Mouse (Mus musculus) midbrain, embryonic 10.5 days (tissue): Measurements from ENCODE around the gene Unk. TPM values are rescaled to one million over a fixed set of nuclear protein-coding genes. Genes with fewer than 3 reads are reported as not detected.

Experiments
- DNase-seq: peaks from one replicate; pipeline ENCODE4 v3.0.0-alpha.2; 2017; ENCODE audit warnings: low spot score
- H3K27ac ChIP-seq: fragments of 300-500 bp; sonication (generic); replicated peaks from 2 replicates; pipeline ENCODE4 v1.5.1; 2016; ENCODE audit warnings: mild to moderate bottlenecking
- H3K27me3 ChIP-seq: fragments of 300-500 bp; sonication (generic); 2 replicates; pipeline ENCODE4 v1.6.1; 2016; ENCODE audit warnings: low read depth, mild to moderate bottlenecking; ENCODE audit not compliant: poor library complexity, severe bottlenecking
- H3K36me3 ChIP-seq: fragments of 300-500 bp; sonication (generic); 2 replicates; pipeline ENCODE4 v1.6.1; 2016; ENCODE audit warnings: mild to moderate bottlenecking, moderate library complexity
- H3K4me1 ChIP-seq: fragments of 300-500 bp; sonication (generic); 2 replicates; pipeline ENCODE4 v1.6.1; 2016
- H3K4me3 ChIP-seq: fragments of 300-500 bp; sonication (generic); 2 replicates; pipeline ENCODE4 v1.5.1; 2016; ENCODE audit warnings: mild to moderate bottlenecking, moderate library complexity
- H3K9me3 ChIP-seq: fragments of 300-500 bp; sonication (generic); replicated peaks from 2 replicates; pipeline ENCODE4 v1.6.1; 2016; ENCODE audit warnings: mild to moderate bottlenecking
- WGBS: fragments of 180-500 bp; shearing (Covaris S2); methylation state at CpG from one replicate; pipeline ENCODE4 v1.1.7; 2016; 5-methylcytosine and 5-hydroxymethylcytosine counted together
- polyA plus RNA-seq: library from polyadenylated mRNA; unstranded; fragments of >200 nt; fragmentation: Nextera tagmentation; extraction: Ambion mirVana; gene quantifications from 2 replicates; pipeline ENCODE4 v1.2.1, GENCODE M21; 2016

Gene Unk
- polyA plus RNA-seq, 1 experiment from 2014 or later: 46.4 TPM

DNA sequence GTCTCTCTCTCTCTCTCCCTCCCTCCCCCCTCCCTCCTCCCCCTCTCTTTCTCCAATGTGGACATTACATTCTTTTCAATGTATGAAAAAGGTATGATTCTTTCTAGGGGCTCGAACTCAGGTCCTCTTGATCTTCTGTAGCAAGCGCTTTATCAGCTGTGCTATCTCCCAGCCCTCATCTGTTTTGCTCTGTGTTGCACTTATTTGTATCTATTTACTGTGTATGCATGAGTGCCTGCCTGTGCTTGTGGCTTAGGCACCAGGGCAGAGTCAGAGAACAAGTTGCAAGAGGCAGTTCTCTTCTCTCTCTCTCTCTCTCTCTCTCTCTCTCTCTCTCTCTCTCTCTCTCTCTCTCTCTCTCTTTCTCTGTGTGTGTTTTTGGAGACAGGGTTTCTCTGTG, 74.9 kb downstream of the Unk start:
- H3K4me3 ChIP-seq: no peak overlapping the region
- no peak for DNase-seq
- no peaks in the 10 kb centered on the region for H3K36me3 ChIP-seq
- 98% methylated on average over 2 of the region's 2 CpGs for whole genome bisulfite sequencing
- peaks cover 77% of the 10 kb centered on the region for H3K4me1 ChIP-seq
- peaks cover 69% of the 10 kb centered on the region for H3K27me3 ChIP-seq
- H3K9me3 ChIP-seq: no peaks in the 10 kb centered on the region
- peak overlapping the region; percentile 69; the same call in 1 of the 2 replicates for H3K27ac ChIP-seq

DNA sequence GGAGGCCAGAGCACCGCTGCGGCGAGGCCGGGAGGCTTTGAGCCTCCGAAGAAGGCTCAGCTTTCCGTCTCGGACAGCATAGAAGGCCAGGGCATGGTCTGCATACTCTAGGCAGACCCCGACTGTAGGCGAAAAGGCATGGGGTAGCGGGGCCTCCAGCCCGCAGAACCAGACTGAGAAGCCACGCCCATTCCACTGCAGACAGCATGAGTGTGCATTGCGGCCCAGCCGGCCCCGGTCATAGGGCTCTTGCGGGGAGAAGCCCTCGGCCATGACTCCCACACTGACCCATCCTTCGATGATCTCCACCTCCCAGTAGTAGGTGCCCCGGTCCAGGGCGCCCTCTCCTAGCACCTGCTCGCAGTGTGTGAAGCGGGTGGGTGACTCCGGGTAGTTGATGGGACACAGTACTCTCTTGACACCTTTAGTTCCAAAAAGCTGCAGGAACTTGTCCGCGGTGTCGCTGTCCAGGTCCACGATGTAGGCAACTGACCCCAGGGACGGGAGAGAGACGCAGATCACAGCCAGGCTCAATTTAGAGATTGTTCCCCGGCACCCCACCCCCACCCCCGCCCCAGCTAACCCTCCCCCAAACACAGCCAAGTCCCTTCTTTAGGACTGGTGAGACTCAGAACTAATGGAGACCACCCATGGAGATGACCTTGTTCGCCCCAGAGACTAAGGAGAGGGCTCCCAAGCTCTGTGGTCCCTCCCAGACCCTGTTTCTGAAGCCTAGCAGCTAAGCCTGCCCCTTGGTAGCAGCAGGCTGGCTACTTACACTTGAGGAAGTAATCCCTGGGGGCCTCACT, 76.2 kb downstream of the Unk start:
- H3K9me3 ChIP-seq: no peaks in the 10 kb centered on the region
- peak overlapping the region; percentile 69 for H3K27ac ChIP-seq
- peaks cover 77% of the 10 kb centered on the region for H3K4me1 ChIP-seq
- peak overlapping the region; percentile 40 for H3K4me3 ChIP-seq
- H3K36me3 ChIP-seq: no peaks in the 10 kb centered on the region
- peak; percentile 51 for DNase-seq
- peaks cover 82% of the 10 kb centered on the region for H3K27me3 ChIP-seq
- 26% methylated on average over 32 of the region's 32 CpGs for WGBS

DNA sequence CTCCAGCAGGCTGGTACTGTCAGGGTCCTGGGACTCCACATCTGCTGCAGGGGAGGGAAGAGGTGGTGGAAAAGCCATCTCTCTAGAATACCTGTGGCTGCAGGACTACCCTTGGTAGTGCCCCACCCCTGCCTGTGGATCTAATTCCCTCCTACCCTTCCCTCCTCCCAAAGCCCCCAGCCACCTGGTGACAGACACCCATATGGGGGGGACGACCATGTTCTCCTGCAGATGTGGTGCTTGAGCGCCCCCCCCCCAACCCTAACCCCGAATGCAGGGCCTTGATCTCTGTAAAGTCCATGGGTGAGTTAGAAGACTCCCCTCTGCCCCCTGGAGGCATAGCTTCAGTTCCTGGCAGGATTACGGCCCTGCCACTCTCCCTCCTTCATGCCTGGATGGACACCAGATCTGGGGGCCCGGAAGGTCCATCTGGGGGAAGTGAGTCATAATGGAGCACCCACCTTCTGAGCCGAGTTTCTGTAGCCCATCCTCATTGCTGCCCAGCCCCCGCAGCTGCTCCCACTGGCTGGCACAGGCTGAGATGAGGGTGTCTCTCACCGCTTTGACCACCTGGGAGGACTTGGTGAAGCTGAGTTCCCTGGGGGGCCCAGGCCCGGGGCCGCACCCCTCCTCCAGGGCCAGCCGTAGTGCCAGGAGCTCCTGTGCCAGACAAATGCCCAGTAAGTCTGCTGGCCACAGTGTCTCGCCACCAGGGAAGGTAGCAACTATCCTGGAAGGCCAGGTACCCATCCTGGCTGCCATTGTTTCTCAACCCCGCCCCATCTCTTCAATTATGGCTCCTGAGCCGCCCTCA, 77.0 kb downstream of the Unk start:
- H3K27ac ChIP-seq: peak overlapping the region; percentile 9; the same call in 1 of the 2 replicates
- no peak for DNase-seq
- H3K4me1 ChIP-seq: peaks cover 69% of the 10 kb centered on the region
- 16% methylated on average over 13 of the region's 14 CpGs for WGBS
- H3K9me3 ChIP-seq: no peaks in the 10 kb centered on the region
- H3K27me3 ChIP-seq: peaks cover 90% of the 10 kb centered on the region
- H3K4me3 ChIP-seq: peak overlapping the region; percentile 40
- H3K36me3 ChIP-seq: no peaks in the 10 kb centered on the region

DNA sequence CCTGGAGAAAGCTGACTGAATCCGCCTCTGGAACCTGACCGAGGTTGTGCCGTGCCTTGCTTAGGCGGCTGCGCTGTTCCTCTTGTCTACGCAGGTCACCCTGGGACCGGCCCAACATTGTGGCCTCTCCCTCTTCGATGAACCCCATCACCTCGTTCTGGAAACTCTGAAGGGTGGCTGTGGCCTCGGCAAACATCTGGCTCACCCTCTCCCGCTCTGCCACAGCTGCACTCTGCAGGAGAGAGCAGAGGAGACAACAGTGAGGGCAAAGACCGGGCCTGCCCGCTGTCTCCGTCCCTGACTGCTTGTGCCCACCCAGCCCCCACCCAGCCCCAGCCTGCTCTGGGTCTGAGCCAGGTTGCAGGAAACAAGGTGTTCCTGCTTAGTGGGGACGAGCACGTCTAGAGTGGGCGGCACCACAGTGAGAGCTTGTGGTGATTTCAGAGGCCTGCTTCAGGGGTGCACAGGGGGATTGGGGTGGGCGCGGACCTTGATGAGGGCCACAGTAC, 77.7 kb downstream of the Unk start:
- H3K9me3 ChIP-seq: no peaks in the 10 kb centered on the region

DNA sequence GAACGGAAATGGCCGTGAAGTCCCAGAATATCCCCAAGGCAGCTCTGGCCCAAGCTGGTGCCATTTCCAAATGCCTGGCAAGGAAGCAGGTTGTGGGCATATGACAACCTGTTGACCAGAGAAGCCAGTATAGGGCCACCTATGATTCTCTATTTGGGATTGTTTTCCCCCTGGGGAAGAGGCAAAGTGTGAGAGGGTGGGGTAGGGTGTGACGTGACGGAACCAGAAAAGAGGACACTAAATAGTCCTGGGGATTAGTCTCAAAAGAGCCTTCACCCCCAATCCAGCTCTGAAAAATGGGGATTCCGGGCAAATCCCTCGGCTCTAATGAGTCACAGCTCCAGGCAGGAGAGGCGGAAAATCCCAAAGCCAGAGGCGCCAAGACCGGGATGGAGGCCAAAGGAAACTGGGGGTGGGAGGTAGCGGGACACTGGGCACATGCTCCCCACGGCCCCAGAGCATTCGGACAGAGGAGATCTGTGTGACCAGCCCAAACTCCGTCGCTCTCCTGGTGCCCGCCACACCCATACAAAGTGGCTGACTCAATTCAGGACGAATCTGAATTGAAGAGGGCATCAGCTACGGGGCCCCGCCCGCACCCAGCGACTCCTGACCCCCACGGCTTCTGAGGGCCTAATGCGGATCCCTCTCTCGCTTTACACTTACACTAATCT, 78.5 kb downstream of the Unk start:
- no peak for DNase-seq
- H3K4me3 ChIP-seq: peak overlapping the region; percentile 46

More for the DNA sequence above, 77.7 kb downstream of the Unk start:
- Histone ChIP-seq H3K4me1 (peaks cover 65% of the 10 kb centered on the region), H3K4me3 (peak overlapping the region; percentile 40), H3K27ac (peak overlapping the region; percentile 9; the same call in 1 of the 2 replicates), H3K27me3 (peaks cover 95% of the 10 kb centered on the region), H3K36me3 (no peaks in the 10 kb centered on the region)
- WGBS: 8% methylated on average over 19 of the region's 19 CpGs
- no peak for DNase-seq

DNA sequence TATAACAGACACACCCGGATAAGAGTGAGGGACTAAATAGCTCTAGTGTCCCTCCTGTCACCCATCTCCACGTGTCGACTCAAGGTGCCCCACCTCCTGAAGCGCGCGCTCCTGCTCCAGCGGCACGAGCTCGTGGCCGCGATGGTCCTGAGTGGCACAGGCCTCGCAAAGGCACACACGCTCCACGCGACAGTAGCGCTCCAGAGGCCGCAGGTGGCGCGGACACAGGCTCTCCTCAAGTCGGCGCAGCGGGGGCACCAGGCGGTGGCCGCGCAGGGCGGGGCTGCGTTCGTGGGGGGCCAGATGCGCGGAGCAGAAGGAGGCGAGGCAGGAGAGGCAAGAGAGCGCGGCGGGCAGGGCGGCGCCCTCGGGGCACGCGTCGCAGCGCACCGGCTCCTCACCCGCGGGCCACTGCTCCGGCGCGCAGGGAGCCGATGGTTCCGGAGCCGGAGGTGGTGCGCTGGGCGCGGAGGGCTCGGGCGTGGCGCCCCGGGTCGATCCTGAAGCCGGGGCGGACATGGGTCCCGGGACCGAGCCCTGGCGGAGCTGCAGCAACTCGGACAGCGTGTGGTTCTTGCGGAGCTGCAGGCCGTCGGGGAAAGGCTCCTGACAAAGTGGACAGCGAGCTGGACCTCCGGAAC, 79.4 kb downstream of the Unk start:
- Histone ChIP-seq H3K4me1 (peaks cover 49% of the 10 kb centered on the region), H3K27me3 (peaks cover 81% of the 10 kb centered on the region), H3K9me3 (no peaks in the 10 kb centered on the region), H3K4me3 (peak overlapping the region; percentile 46), H3K27ac (peak overlapping the region; percentile 52), H3K36me3 (no peaks in the 10 kb centered on the region)
- WGBS: 3% methylated on average over 70 of the region's 70 CpGs
- DNase-seq: no peak

More for the DNA sequence above, 78.5 kb downstream of the Unk start:
- peaks cover 58% of the 10 kb centered on the region for H3K4me1 ChIP-seq
- 4% methylated on average over 23 of the region's 23 CpGs for WGBS
- H3K36me3 ChIP-seq: no peaks in the 10 kb centered on the region
- no peak overlapping the region for H3K27ac ChIP-seq
- H3K27me3 ChIP-seq: peaks cover 91% of the 10 kb centered on the region
- no peaks in the 10 kb centered on the region for H3K9me3 ChIP-seq

DNA sequence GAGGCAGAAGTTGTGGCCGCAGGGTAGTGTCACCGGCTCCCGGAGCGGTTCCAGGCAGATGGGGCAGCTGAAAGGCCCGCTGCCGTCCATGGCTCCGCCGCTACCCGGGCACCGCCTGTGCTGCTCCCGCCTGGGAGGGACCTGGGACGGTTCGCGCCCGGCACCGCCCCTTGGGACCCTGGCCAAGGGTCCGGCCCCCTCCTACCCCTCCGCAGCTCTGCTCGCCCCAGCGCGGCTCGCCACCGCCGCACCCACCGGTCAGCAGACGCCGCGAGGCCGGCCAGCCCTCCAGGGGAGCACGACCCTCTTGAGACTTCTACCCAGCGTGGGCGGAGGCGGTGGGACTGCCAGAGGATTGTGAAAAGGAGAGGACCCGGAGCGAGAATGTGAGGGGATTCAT, 80.0 kb downstream of the Unk start:
- 1% methylated on average over 35 of the region's 35 CpGs for WGBS
- peak overlapping the region; percentile 52; the same call in 1 of the 2 replicates for H3K27ac ChIP-seq
- H3K36me3 ChIP-seq: no peaks in the 10 kb centered on the region
- no peaks in the 10 kb centered on the region for H3K9me3 ChIP-seq
- peaks cover 75% of the 10 kb centered on the region for H3K27me3 ChIP-seq
- no peak for DNase-seq
- H3K4me1 ChIP-seq: peaks cover 47% of the 10 kb centered on the region
- H3K4me3 ChIP-seq: peak overlapping the region; percentile 46

DNA sequence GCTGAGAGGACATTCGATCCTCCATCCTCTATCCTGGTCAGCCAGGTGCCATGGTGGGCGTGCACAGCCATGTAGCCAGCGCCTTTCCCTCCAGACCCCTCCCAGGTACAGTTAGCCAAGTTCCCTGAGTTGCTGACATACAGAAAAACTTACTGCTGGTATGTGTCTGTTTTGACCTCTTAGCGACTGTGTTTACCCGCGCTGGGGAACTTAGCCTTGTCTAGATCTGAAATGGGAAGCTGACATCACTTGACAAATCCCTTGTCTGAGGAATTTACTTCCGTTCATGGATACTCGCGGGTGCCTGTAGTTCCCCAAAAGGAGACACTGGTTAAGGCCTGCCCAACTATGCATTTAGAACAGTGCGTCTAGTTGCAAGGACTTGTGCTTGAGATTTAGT, 80.4 kb downstream of the Unk start:
- WGBS: 31% methylated on average over 10 of the region's 10 CpGs
- H3K4me3 ChIP-seq: peak overlapping the region; percentile 46
- DNase-seq: no peak

More for the DNA sequence above, 80.4 kb downstream of the Unk start:
- Histone ChIP-seq H3K9me3 (no peaks in the 10 kb centered on the region), H3K4me1 (peaks cover 47% of the 10 kb centered on the region), H3K27me3 (peaks cover 71% of the 10 kb centered on the region), H3K27ac (no peak overlapping the region), H3K36me3 (no peaks in the 10 kb centered on the region)

Other genes with a start within 250 kb of the Unk start
- gene Caskin2, start 216.7 kb upstream of the Unk start, polyA plus RNA-seq: 17.5 and 18.6 TPM in 2 replicates
- 35.3 and 39.7 TPM in 2 replicates for gene Tsen54, start 215.6 kb upstream of the Unk start, polyA plus RNA-seq
- 5.5 and 5.9 TPM in 2 replicates for gene Llgl2, start 206.3 kb upstream of the Unk start, polyA plus RNA-seq
- gene Myo15b, start 171.9 kb upstream of the Unk start, polyA plus RNA-seq: 0.12 and 0.21 TPM in 2 replicates
- gene Smim5, start 130.4 kb upstream of the Unk start, polyA plus RNA-seq: 1.0 and 1.6 TPM in 2 replicates
- 1.00 and 1.3 TPM in 2 replicates for gene Smim6, start 118.3 kb upstream of the Unk start, polyA plus RNA-seq
- 51.9 and 52.1 TPM in 2 replicates for gene Sap30bp, start 97.0 kb upstream of the Unk start, polyA plus RNA-seq
- gene Recql5, start 96.8 kb upstream of the Unk start, polyA plus RNA-seq: 30.6 and 31.8 TPM in 2 replicates
- gene Itgb4, start 55.6 kb upstream of the Unk start, polyA plus RNA-seq: 0.63 and 0.67 TPM in 2 replicates
- 161 and 210 TPM in 2 replicates for gene Galk1, start 17.6 kb upstream of the Unk start, polyA plus RNA-seq
- 1,512 and 1,693 TPM in 2 replicates for gene H3f3b, start 2.4 kb upstream of the Unk start, polyA plus RNA-seq
- gene Unc13d, start 47.6 kb downstream of the Unk start, polyA plus RNA-seq: 2.5 and 3.1 TPM in 2 replicates
- 91.8 and 109 TPM in 2 replicates for gene Wbp2, start 56.7 kb downstream of the Unk start, polyA plus RNA-seq
- 2.7 TPM in 2 replicates for gene Trim47, start 96.9 kb downstream of the Unk start, polyA plus RNA-seq
- gene Trim65, start 100.8 kb downstream of the Unk start, polyA plus RNA-seq: 1.4 and 1.8 TPM in 2 replicates
- gene Mrpl38, start 108.5 kb downstream of the Unk start, polyA plus RNA-seq: 113 TPM in 2 replicates
- gene Fbf1, start 137.8 kb downstream of the Unk start, polyA plus RNA-seq: 58.9 and 71.0 TPM in 2 replicates
- gene Ten1, start 168.5 kb downstream of the Unk start, polyA plus RNA-seq: 57.2 and 60.8 TPM in 2 replicates
- gene Acox1, start 168.7 kb downstream of the Unk start, polyA plus RNA-seq: 21.2 and 26.3 TPM in 2 replicates
- 0.32 and 0.57 TPM in 2 replicates for gene Evpl, start 207.8 kb downstream of the Unk start, polyA plus RNA-seq
- gene Srp68, start 243.9 kb downstream of the Unk start, polyA plus RNA-seq: 96.1 and 106 TPM in 2 replicates